Mouse (Mus musculus): Measurements from ENCODE around the gene Adrm1. TPM values are rescaled to one million over a fixed set of nuclear protein-coding genes. Genes with fewer than 3 reads are reported as not detected.

The Adrm1 gene
- polyA plus RNA-seq, 1 experiment from 2014 or later: 207 TPM

- Histone ChIP-seq H3K4me1 (replicated peaks) (no peaks in the 10 kb centered on the region), H3K27me3 (no peaks in the 10 kb centered on the region), H3K4me2 (no peak overlapping the region), H3K4me3 (replicated peaks) (no peak overlapping the region), H3K36me3 (no peaks in the 10 kb centered on the region), H3K9me3 (no peaks in the 10 kb centered on the region), H3K27ac (no peak overlapping the region), H3K9ac (replicated peaks) (no peak overlapping the region)
- no peak for ATAC-seq (ENCODE audit: insufficient number of reproducible peaks, insufficient read depth, low FRiP score, low TSS enrichment, low read depth)
- 81% methylated on average over 12 of the region's 12 CpGs for WGBS
Measured at GRCm38 (mm10) chr2:180205083-180205955, 34.0 kb downstream of the Adrm1 start.

- no peaks in the 10 kb centered on the region for H3K4me1 ChIP-seq (replicated peaks)
- no peaks in the 10 kb centered on the region for H3K27me3 ChIP-seq
- no peak overlapping the region for H3K27ac ChIP-seq
- no peak overlapping the region for H3K4me2 ChIP-seq
- no peaks in the 10 kb centered on the region for H3K9me3 ChIP-seq
- no peak overlapping the region for H3K9ac ChIP-seq (replicated peaks)
- H3K4me3 ChIP-seq (replicated peaks): no peak overlapping the region
- no peaks in the 10 kb centered on the region for H3K36me3 ChIP-seq
- ATAC-seq (ENCODE audit: insufficient number of reproducible peaks, insufficient read depth, low FRiP score, low TSS enrichment, low read depth): no peak
- 90% methylated on average over 2 of the region's 2 CpGs for WGBS
Measured at GRCm38 (mm10) chr2:180205956-180206280, 34.6 kb downstream of the Adrm1 start.

- Histone ChIP-seq H3K27me3 (no peaks in the 10 kb centered on the region), H3K9me3 (peaks cover 3% of the 10 kb centered on the region; the same call in 1 of the 2 replicates), H3K4me3 (replicated peaks) (no peak overlapping the region), H3K4me1 (replicated peaks) (no peaks in the 10 kb centered on the region), H3K27ac (no peak overlapping the region), H3K9ac (replicated peaks) (no peak overlapping the region), H3K4me2 (no peak overlapping the region), H3K36me3 (no peaks in the 10 kb centered on the region)
- 0 out of 2 replicates have a peak, but pooled peaks have one; percentile 35 for ATAC-seq (ENCODE audit: insufficient number of reproducible peaks, insufficient read depth, low FRiP score, low TSS enrichment, low read depth)
- 62% methylated on average over 7 of the region's 7 CpGs for whole genome bisulfite sequencing
Measured at GRCm38 (mm10) chr2:180207840-180208239, 36.6 kb downstream of the Adrm1 start.

- Histone ChIP-seq H3K4me1 (replicated peaks) (no peaks in the 10 kb centered on the region), H3K27me3 (no peaks in the 10 kb centered on the region), H3K36me3 (no peaks in the 10 kb centered on the region), H3K4me2 (no peak overlapping the region), H3K9ac (replicated peaks) (no peak overlapping the region), H3K4me3 (replicated peaks) (no peak overlapping the region), H3K27ac (no peak overlapping the region), H3K9me3 (peaks cover 3% of the 10 kb centered on the region; the same call in 1 of the 2 replicates)
- no peak for ATAC-seq (ENCODE audit: insufficient number of reproducible peaks, insufficient read depth, low FRiP score, low TSS enrichment, low read depth)
- WGBS: 73% methylated on average over 1 of the region's 1 CpGs
Measured at GRCm38 (mm10) chr2:180208976-180209375, 37.7 kb downstream of the Adrm1 start.

- H3K4me2 ChIP-seq: no peak overlapping the region
- H3K36me3 ChIP-seq: no peaks in the 10 kb centered on the region
- ATAC-seq (ENCODE audit: insufficient number of reproducible peaks, insufficient read depth, low FRiP score, low TSS enrichment, low read depth): no peak
- no peak overlapping the region for H3K4me3 ChIP-seq (replicated peaks)
- H3K27me3 ChIP-seq: no peaks in the 10 kb centered on the region
- peaks cover 3% of the 10 kb centered on the region; the same call in 1 of the 2 replicates for H3K9me3 ChIP-seq
- H3K4me1 ChIP-seq (replicated peaks): peaks cover 11% of the 10 kb centered on the region; the same call in 1 of the 2 replicates
- WGBS: 92% methylated on average over 3 of the region's 3 CpGs
- no peak overlapping the region for H3K9ac ChIP-seq (replicated peaks)
- H3K27ac ChIP-seq: no peak overlapping the region
Measured at GRCm38 (mm10) chr2:180212255-180212654, 41.0 kb downstream of the Adrm1 start.

- no peak for ATAC-seq (ENCODE audit: insufficient number of reproducible peaks, insufficient read depth, low FRiP score, low TSS enrichment, low read depth)
- Histone ChIP-seq H3K4me3 (replicated peaks) (no peak overlapping the region), H3K4me2 (no peak overlapping the region), H3K9ac (replicated peaks) (no peak overlapping the region), H3K27ac (no peak overlapping the region), H3K27me3 (no peaks in the 10 kb centered on the region), H3K4me1 (replicated peaks) (peaks cover 13% of the 10 kb centered on the region; the same call in 1 of the 2 replicates), H3K9me3 (peaks cover 3% of the 10 kb centered on the region; the same call in 1 of the 2 replicates), H3K36me3 (no peaks in the 10 kb centered on the region)
- WGBS: 85% methylated on average over 4 of the region's 4 CpGs
Measured at GRCm38 (mm10) chr2:180214352-180214978, 43.2 kb downstream of the Adrm1 start.

- H3K9ac ChIP-seq (replicated peaks): no peak overlapping the region
- no peak overlapping the region for H3K4me2 ChIP-seq
- H3K27ac ChIP-seq: no peak overlapping the region
- WGBS: 65% methylated on average over 8 of the region's 8 CpGs
- H3K4me1 ChIP-seq (replicated peaks): peaks cover 13% of the 10 kb centered on the region; the same call in 1 of the 2 replicates
- peaks cover 3% of the 10 kb centered on the region; the same call in 1 of the 2 replicates for H3K9me3 ChIP-seq
- no peak for ATAC-seq (ENCODE audit: insufficient number of reproducible peaks, insufficient read depth, low FRiP score, low TSS enrichment, low read depth)
- H3K36me3 ChIP-seq: no peaks in the 10 kb centered on the region
- no peaks in the 10 kb centered on the region for H3K27me3 ChIP-seq
- no peak overlapping the region for H3K4me3 ChIP-seq (replicated peaks)
Measured at GRCm38 (mm10) chr2:180215011-180215461, 43.8 kb downstream of the Adrm1 start.

- H3K36me3 ChIP-seq: no peaks in the 10 kb centered on the region
- H3K4me2 ChIP-seq: no peak overlapping the region
- H3K27ac ChIP-seq: no peak overlapping the region
- no peak overlapping the region for H3K9ac ChIP-seq (replicated peaks)
- ATAC-seq (ENCODE audit: insufficient number of reproducible peaks, insufficient read depth, low FRiP score, low TSS enrichment, low read depth): no peak
- WGBS: 79% methylated on average over 6 of the region's 6 CpGs
- H3K4me3 ChIP-seq (replicated peaks): no peak overlapping the region
- peaks cover 13% of the 10 kb centered on the region; the same call in 1 of the 2 replicates for H3K4me1 ChIP-seq (replicated peaks)
- H3K27me3 ChIP-seq: no peaks in the 10 kb centered on the region
- peaks cover 3% of the 10 kb centered on the region; the same call in 1 of the 2 replicates for H3K9me3 ChIP-seq
Measured at GRCm38 (mm10) chr2:180215951-180216350, 44.7 kb downstream of the Adrm1 start.

- WGBS: 57% methylated on average over 4 of the region's 5 CpGs
- no peak for ATAC-seq (ENCODE audit: insufficient number of reproducible peaks, insufficient read depth, low FRiP score, low TSS enrichment, low read depth)
- no peak overlapping the region for H3K9ac ChIP-seq (replicated peaks)
- H3K27ac ChIP-seq: no peak overlapping the region
- no peak overlapping the region for H3K4me3 ChIP-seq (replicated peaks)
- H3K4me2 ChIP-seq: no peak overlapping the region
- H3K27me3 ChIP-seq: no peaks in the 10 kb centered on the region
- peaks cover 13% of the 10 kb centered on the region; the same call in 1 of the 2 replicates for H3K4me1 ChIP-seq (replicated peaks)
- no peaks in the 10 kb centered on the region for H3K36me3 ChIP-seq
- peaks cover 3% of the 10 kb centered on the region; the same call in 1 of the 2 replicates for H3K9me3 ChIP-seq
Measured at GRCm38 (mm10) chr2:180216921-180217320, 45.6 kb downstream of the Adrm1 start.

GRCm38 (mm10) chr2:180217587-180217986 is 46.3 kb downstream of the Adrm1 start:
- Histone ChIP-seq H3K4me2 (no peak overlapping the region), H3K4me1 (replicated peaks) (peaks cover 19% of the 10 kb centered on the region), H3K27ac (no peak overlapping the region), H3K4me3 (replicated peaks) (no peak overlapping the region), H3K9ac (replicated peaks) (no peak overlapping the region), H3K9me3 (no peaks in the 10 kb centered on the region), H3K36me3 (no peaks in the 10 kb centered on the region), H3K27me3 (0 out of 2 replicates have a peak, but pooled peaks cover 4% of the 10 kb centered on the region)
- ATAC-seq (ENCODE audit: insufficient number of reproducible peaks, insufficient read depth, low FRiP score, low TSS enrichment, low read depth): no peak
- 94% methylated on average over 8 of the region's 8 CpGs for whole genome bisulfite sequencing

- Histone ChIP-seq H3K9ac (replicated peaks) (no peak overlapping the region), H3K4me1 (replicated peaks) (peaks cover 21% of the 10 kb centered on the region), H3K4me3 (replicated peaks) (no peak overlapping the region), H3K4me2 (no peak overlapping the region), H3K9me3 (no peaks in the 10 kb centered on the region), H3K27ac (no peak overlapping the region), H3K36me3 (no peaks in the 10 kb centered on the region), H3K27me3 (peaks cover 11% of the 10 kb centered on the region)
- no peak for ATAC-seq (ENCODE audit: insufficient number of reproducible peaks, insufficient read depth, low FRiP score, low TSS enrichment, low read depth)
- 70% methylated on average over 3 of the region's 3 CpGs for WGBS
Measured at GRCm38 (mm10) chr2:180218241-180218640, 47.0 kb downstream of the Adrm1 start.
